Mouse (Mus musculus) G1E (cell line): Measurements from ENCODE around the gene Sh3pxd2b.

Experiments
- CTCF ChIP-seq: IDR thresholded peaks from 2 replicates; pipeline ENCODE4 v1.5.1; 2012; ENCODE audit warnings: low read depth, low read length, inconsistent platforms, mixed read lengths
- GATA1 ChIP-seq: IDR thresholded peaks from 2 replicates; pipeline ENCODE4 v1.6.1; 2012; ENCODE audit warnings: borderline replicate concordance, low read length, inconsistent platforms, mixed read lengths
- GATA2 ChIP-seq: IDR thresholded peaks from 2 replicates; pipeline ENCODE4 v1.6.1; 2012; ENCODE audit warnings: low read depth, low read length, inconsistent platforms, borderline replicate concordance
- TAL1 ChIP-seq: conservative IDR thresholded peaks from 2 replicates; pipeline ENCODE4 v1.6.1; 2012; ENCODE audit warnings: low read depth, low read length, inconsistent platforms, mixed read lengths

DNA sequence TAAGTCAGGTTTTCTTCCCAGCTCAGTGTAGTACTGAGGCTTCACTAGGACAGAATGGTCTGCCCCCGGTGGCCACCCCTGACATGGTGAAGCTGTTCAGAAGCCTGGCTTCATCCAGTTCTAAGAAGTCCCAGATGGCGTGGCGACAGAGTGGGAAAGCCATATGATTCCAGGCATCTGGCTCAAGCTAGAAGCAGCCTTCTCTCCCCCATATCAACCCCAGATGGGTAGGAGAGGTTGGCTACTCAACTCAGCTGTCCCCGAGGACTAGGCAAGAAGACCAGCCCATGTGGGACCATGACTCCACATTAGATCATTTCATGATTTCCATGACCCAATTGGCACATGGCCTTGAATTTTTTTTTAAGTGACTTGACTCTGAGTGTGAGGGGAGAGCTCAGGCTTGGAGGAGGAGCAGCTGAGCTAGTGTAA is 27.5 kb downstream of the Sh3pxd2b start:
- no peak for TF ChIP-seq TAL1
- no peak for TF ChIP-seq GATA2
- TF ChIP-seq CTCF: no peak
- TF ChIP-seq GATA1: no peak
